8 mouse cellular contexts compared by ENCODE assay signal in the genomic region with DNA sequence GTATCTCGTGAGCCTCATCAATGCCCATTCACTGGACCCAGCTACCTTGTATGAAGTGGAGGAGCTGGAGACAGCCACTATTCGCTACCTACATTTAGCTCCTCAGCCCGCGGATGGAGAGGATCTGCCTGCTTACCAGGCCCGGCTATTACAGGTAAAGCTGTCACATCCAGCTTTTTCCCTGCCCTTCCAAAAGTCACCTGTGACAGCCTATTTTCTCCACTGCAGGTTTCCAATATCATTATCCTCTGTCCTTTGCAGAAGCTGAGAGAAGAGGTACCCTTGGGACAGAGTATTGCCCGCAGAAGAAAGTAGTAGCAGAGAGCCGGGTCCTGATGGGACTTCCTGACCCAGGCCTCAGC. TPM values are rescaled to one million over a fixed set of nuclear protein-coding genes. Genes with fewer than 3 reads are reported as not detected.
DNase-seq lines count a peak whose midpoint lies in the region; ATAC-seq and TF ChIP-seq lines count a peak whose summit lies in the region.

A gene (plus strand): TSS at position 301 of the 362 bp plus-strand sequence.

- H3K9me3 ChIP-seq in heart, postnatal 0 days (replicated peaks; ENCODE audit: control insufficient read depth, low read length) = no peaks in the 10 kb centered on the region

- no peaks in the 10 kb centered on the region for H3K27me3 ChIP-seq in liver, adult 2 months (ENCODE audit: control insufficient read depth, insufficient read depth, low read length)
- H3K27me3 ChIP-seq in heart, postnatal 0 days (ENCODE audit: control insufficient read depth, insufficient read depth, low read length) = no peaks in the 10 kb centered on the region

- peak within 1 kb of the TSS; percentile 83 for H3K9ac ChIP-seq in liver, adult 2 months (ENCODE audit: low read depth, low read length)
- peak within 1 kb of the TSS; percentile 66 for H3K9ac ChIP-seq in heart, postnatal 0 days (replicated peaks; ENCODE audit: low read depth, low read length)

- H3K4me2 ChIP-seq in heart, postnatal 0 days (ENCODE audit: low read depth, low read length) = peak within 1 kb of the TSS; percentile 70

- no peak for TF ChIP-seq CTCF in liver, adult 2 months (IDR thresholded peaks at IDR 0.05; ENCODE audit: low read depth, low read length)
- no peak for TF ChIP-seq CTCF in heart, postnatal 0 days (IDR thresholded peaks at IDR 0.05; ENCODE audit: low read depth)

- no peak for TF ChIP-seq POLR2A in liver, adult 2 months (IDR thresholded peaks at IDR 0.05; ENCODE audit: extremely low read depth, insufficient read depth, low read length)

- no peak for TF ChIP-seq EP300 in heart, postnatal 0 days (IDR thresholded peaks at IDR 0.05; ENCODE audit: low read depth)

- peak within 1 kb of the TSS; percentile 75 for H3K4me3 ChIP-seq in liver, adult 2 months (ENCODE audit: insufficient read depth, low read depth, low read length)
- peak within 1 kb of the TSS; percentile 73 for H3K4me3 ChIP-seq in brown adipose tissue, adult 24 weeks (ENCODE audit: insufficient read depth, low read depth, low read length)
- peak within 1 kb of the TSS; percentile 58 for H3K4me3 ChIP-seq in heart, postnatal 0 days (ENCODE audit: low read depth, low read length)
- peak within 1 kb of the TSS; percentile 79 for H3K4me3 ChIP-seq in macrophage (ENCODE audit: inconsistent target)

- ATAC-seq in heart, postnatal 0 days (ENCODE audit: insufficient read depth, low read depth) = peak; percentile 3

- H3K27ac ChIP-seq in liver, adult 2 months (replicated peaks; ENCODE audit: insufficient read depth, low read depth, low read length) = peak within 1 kb of the TSS; percentile 96
- peak within 1 kb of the TSS; percentile 91 for H3K27ac ChIP-seq in brown adipose tissue, adult 24 weeks (replicated peaks; ENCODE audit: low read depth, low read length)
- peak within 1 kb of the TSS; percentile 92 for H3K27ac ChIP-seq in heart, postnatal 0 days (ENCODE audit: low read depth)
- H3K27ac ChIP-seq in macrophage = peak within 1 kb of the TSS; percentile 96

- WGBS in liver, adult 2 months = 74% methylated on average over 7 of the region's 7 CpGs
- 80% methylated on average over 7 of the region's 7 CpGs for WGBS in heart, postnatal 0 days
- WGBS in macrophage (ENCODE audit: missing documents) = 54% methylated on average over 7 of the region's 7 CpGs

- peaks cover 22% of the 10 kb centered on the region for H3K4me1 ChIP-seq in liver, adult 2 months (ENCODE audit: control insufficient read depth, insufficient read depth, low read length)
- H3K4me1 ChIP-seq in brown adipose tissue, adult 24 weeks (ENCODE audit: control insufficient read depth, insufficient read depth, insufficient read length, low read length) = no peaks in the 10 kb centered on the region
- peaks cover 3% of the 10 kb centered on the region; the same call in 1 of the 2 replicates for H3K4me1 ChIP-seq in heart, postnatal 0 days (ENCODE audit: control insufficient read depth, insufficient read depth)

- DNase-seq in liver, adult 2 months (ENCODE audit: extremely low read depth, low read depth, low spot score) = no peak
- no peak for DNase-seq in liver
- no peak for DNase-seq in heart, postnatal 0 days (ENCODE audit: low spot score)
- DNase-seq in gastrocnemius, postnatal 4 days (ENCODE audit: low spot score in 2 of 2) = no peak
- DNase-seq in right cerebral cortex, postnatal 4 days = no peak
- no peak for DNase-seq in kidney, postnatal 10 days

- peaks cover 2% of the 10 kb centered on the region; the same call in 1 of the 2 replicates for H3K79me2 ChIP-seq in liver, adult 2 months (ENCODE audit: control insufficient read depth, insufficient read depth, low read length)
- H3K79me2 ChIP-seq in macrophage (ENCODE audit: inconsistent target) = peaks cover 66% of the 10 kb centered on the region

- peaks cover 38% of the 10 kb centered on the region for H3K36me3 ChIP-seq in liver, adult 2 months (ENCODE audit: control insufficient read depth, insufficient read depth, low read length)
- peaks cover 80% of the 10 kb centered on the region for H3K36me3 ChIP-seq in heart, postnatal 0 days (replicated peaks; ENCODE audit: control insufficient read depth, insufficient read depth, low read length)
- H3K36me3 ChIP-seq in macrophage (ENCODE audit: inconsistent target) = peaks cover 64% of the 10 kb centered on the region

RNA-seq across cellular contexts. Expression of the gene that starts here (rescaled TPM):
- 21.1 and 24.2 TPM in 2 replicates for total RNA-seq in liver, adult 2 months (2014; rRNA removed)
- polyA plus RNA-seq in liver, adult 2 months (2012; rRNA removed) = 36.8 and 45.0 TPM in 2 replicates
- polyA plus RNA-seq in brown adipose tissue, adult 24 weeks (2012; ENCODE audit: insufficient read depth, insufficient read length, missing spikeins) = 4.8 and 7.4 TPM in 2 replicates
- total RNA-seq in heart, postnatal 0 days (2014; rRNA removed; ENCODE audit: low replicate concordance) = 31.5 and 44.7 TPM in 2 replicates
- polyA plus RNA-seq in heart, postnatal 0 days (2015; fragmentation: Nextera tagmentation; extraction: Ambion mirVana) = 11.6 and 14.2 TPM in 2 replicates
- total RNA-seq in macrophage (2018; cell fraction: chromatin; rRNA removed) = 100 to 1,000 TPM in 21 of 26 experiments, 10 to 100 TPM in 5; 91.7 to 186 (median 138) TPM
- 10 to 100 TPM; 48.9 to 92.5 (median 72.8) TPM for total RNA-seq in macrophage (2018; cell fraction: cytosol; rRNA removed)
- 100 to 1,000 TPM in 19 of 26 experiments, 10 to 100 TPM in 7; 82.2 to 197 (median 115) TPM for total RNA-seq in macrophage (2018; cell fraction: nucleus; rRNA removed)
- polyA plus RNA-seq in macrophage (2018) = 57.2 to 69.1 TPM (median 61.1 TPM) in 3 replicates
- 1 to 10 TPM; 7.0 to 9.0 TPM for total RNA-seq in gastrocnemius, postnatal 4 days (2021)
